16 mouse cellular contexts compared by ENCODE assay signal in the genomic region with DNA sequence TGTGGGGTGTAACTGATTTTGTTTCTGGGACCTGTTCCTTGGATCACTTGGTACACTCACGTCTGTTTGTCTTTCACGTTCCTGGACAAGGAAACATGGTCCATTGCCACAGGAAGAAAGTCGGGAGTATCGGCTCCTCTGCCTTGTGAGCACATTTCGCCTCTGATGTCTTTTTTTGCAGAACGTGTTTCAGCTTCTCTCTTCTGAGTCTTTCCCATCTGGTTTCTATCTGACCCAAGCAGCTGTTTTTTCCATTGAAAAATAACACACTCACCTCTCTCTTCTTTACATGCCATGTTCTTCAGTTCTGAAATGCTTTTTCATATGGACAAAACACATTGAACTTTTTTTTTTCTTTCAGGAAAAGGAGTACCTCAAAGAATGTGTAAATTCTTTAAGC.
DNase-seq lines count a peak whose midpoint lies in the region; ATAC-seq lines count a peak whose summit lies in the region.
"Had no signal": no experiment of that assay in that cellular context is flagged by ENCODE, and none has a peak within 500 bp of the region (broad histone marks: within the 10 kb centered on the region; RNA-seq: fewer than 3 reads in every experiment).

No protein-coding gene starts in this region.

- H3K36me3 ChIP-seq in embryonic facial prominence, embryonic 13.5 days: no peaks in the 10 kb centered on the region
- no peaks in the 10 kb centered on the region for H3K36me3 ChIP-seq in limb, embryonic 10.5 days
- no peaks in the 10 kb centered on the region for H3K36me3 ChIP-seq in stomach, embryonic 14.5 days (ENCODE audit: control insufficient read depth, insufficient read depth, low read length)
- H3K36me3 ChIP-seq: midbrain, embryonic 13.5 days had no signal

- peak; percentile 16 for DNase-seq in gastrocnemius, postnatal 25 days
- no peak for DNase-seq in gastrocnemius, adult 8-10 months (ENCODE audit: low spot score in 2 of 2)
- DNase-seq in limb, embryonic 10.5 days (ENCODE audit: low spot score): no peak
- no peak for DNase-seq in neural tube, embryonic 10.5 days (ENCODE audit: extremely low spot score, low spot score)
- no peak for DNase-seq in layer of hippocampus, postnatal 14 days (ENCODE audit: low spot score in 2 of 2)
- DNase-seq: adrenal gland, postnatal 14 days; gastrocnemius, postnatal 36 days; heart, postnatal 36 days; right cerebral cortex, postnatal 4 days had no signal

- peaks cover 26% of the 10 kb centered on the region for H3K4me1 ChIP-seq in embryonic facial prominence, embryonic 13.5 days
- peaks cover 16% of the 10 kb centered on the region for H3K4me1 ChIP-seq in limb, embryonic 10.5 days
- 0 out of 2 replicates have a peak, but pooled peaks cover 9% of the 10 kb centered on the region for H3K4me1 ChIP-seq in stomach, embryonic 14.5 days (ENCODE audit: control insufficient read depth, insufficient read depth, low read length)

- no peak overlapping the region for H3K4me3 ChIP-seq in embryonic facial prominence, embryonic 13.5 days
- H3K4me3 ChIP-seq in limb, embryonic 10.5 days: no peak overlapping the region
- H3K4me3 ChIP-seq in stomach, embryonic 14.5 days (ENCODE audit: low read depth, low read length): no peak overlapping the region
- H3K4me3 ChIP-seq: midbrain, embryonic 13.5 days had no signal

- WGBS in embryonic facial prominence, embryonic 13.5 days: 24% methylated on average over 6 of the region's 6 CpGs
- WGBS in limb, embryonic 10.5 days: 61% methylated on average over 6 of the region's 6 CpGs
- 40% methylated on average over 6 of the region's 6 CpGs for WGBS in stomach, embryonic 14.5 days

- H3K27me3 ChIP-seq in embryonic facial prominence, embryonic 13.5 days: no peaks in the 10 kb centered on the region
- peaks cover 14% of the 10 kb centered on the region; the same call in 1 of the 2 replicates for H3K27me3 ChIP-seq in limb, embryonic 10.5 days (ENCODE audit: low read depth, poor library complexity, severe bottlenecking)
- H3K27me3 ChIP-seq in stomach, embryonic 14.5 days (ENCODE audit: control insufficient read depth, insufficient read depth, low read length): no peaks in the 10 kb centered on the region
- H3K27me3 ChIP-seq: midbrain, embryonic 13.5 days had no signal

- no peak for ATAC-seq in embryonic facial prominence, embryonic 13.5 days (ENCODE audit: insufficient number of reproducible peaks, insufficient read depth, low FRiP score, low TSS enrichment, low read depth)
- ATAC-seq in stomach, embryonic 14.5 days (ENCODE audit: insufficient number of reproducible peaks, insufficient read depth, low FRiP score, low read depth): no peak
- ATAC-seq in megakaryocyte progenitor cell, adult 5-6 weeks (replicated peaks; ENCODE audit: poor library complexity): no peak

- H3K27ac ChIP-seq in embryonic facial prominence, embryonic 13.5 days: peak overlapping the region; percentile 73
- H3K27ac ChIP-seq in limb, embryonic 10.5 days: peak overlapping the region; percentile 78; the same call in 1 of the 2 replicates
- peak overlapping the region; percentile 84; the same call in 1 of the 2 replicates for H3K27ac ChIP-seq in stomach, embryonic 14.5 days (ENCODE audit: low read length)
- H3K27ac ChIP-seq: hindbrain, postnatal 0 days; midbrain, embryonic 13.5 days had no signal

- no peaks in the 10 kb centered on the region for H3K9me3 ChIP-seq in embryonic facial prominence, embryonic 13.5 days
- H3K9me3 ChIP-seq in limb, embryonic 10.5 days (replicated peaks): no peaks in the 10 kb centered on the region
- H3K9me3 ChIP-seq in stomach, embryonic 14.5 days (ENCODE audit: control insufficient read depth, low read depth, low read length): no peaks in the 10 kb centered on the region
- H3K9me3 ChIP-seq: midbrain, embryonic 13.5 days had no signal

- no peak overlapping the region for H3K9ac ChIP-seq in embryonic facial prominence, embryonic 13.5 days
- H3K9ac ChIP-seq in stomach, embryonic 14.5 days (replicated peaks; ENCODE audit: low read depth, low read length): no peak overlapping the region
- H3K9ac ChIP-seq: liver, postnatal 0 days; midbrain, embryonic 13.5 days had no signal

- H3K4me2 ChIP-seq in embryonic facial prominence, embryonic 13.5 days: no peak overlapping the region
- H3K4me2 ChIP-seq in stomach, embryonic 14.5 days (replicated peaks; ENCODE audit: low read depth, low read length): no peak overlapping the region
- H3K4me2 ChIP-seq: heart, embryonic 11.5 days; midbrain, embryonic 13.5 days had no signal
